Mouse (Mus musculus): ENCODE data around the gene B4galt7. TPM values are rescaled to one million over a fixed set of nuclear protein-coding genes. Genes with fewer than 3 reads are reported as not detected.

B4galt7 gene
- polyA plus RNA-seq, 1 experiment from 2014 or later = 14.3 TPM

DNA sequence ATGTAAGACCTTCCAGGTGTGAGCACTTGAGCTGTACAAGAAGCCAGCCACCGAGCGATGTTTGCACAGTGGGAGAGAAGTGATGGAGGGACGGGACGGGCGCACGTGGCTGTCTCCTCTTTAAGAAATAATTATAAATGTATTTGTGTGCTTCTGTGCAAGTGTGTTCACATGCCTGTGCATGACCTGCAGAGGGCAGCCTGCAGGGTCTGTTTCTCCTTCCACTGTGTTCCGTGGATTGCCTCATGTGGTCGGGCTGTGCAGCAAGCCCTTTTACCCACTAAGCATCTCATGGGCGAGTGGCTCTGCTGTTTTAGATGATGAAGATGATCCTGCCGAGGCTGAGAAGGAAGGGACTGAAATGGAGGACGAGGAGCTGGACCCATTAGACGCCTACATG lies 50.4 kb downstream of the B4galt7 start:
- Histone ChIP-seq H3K27ac (ENCODE audit: low read depth, low read length) (no peak overlapping the region), H3K9ac (ENCODE audit: low read depth, low read length) (no peak overlapping the region), H3K4me3 (ENCODE audit: low read depth, low read length) (no peak overlapping the region), H3K4me1 (replicated peaks; ENCODE audit: control insufficient read depth, insufficient read depth, low read length) (no peaks in the 10 kb centered on the region), H3K27me3 (replicated peaks; ENCODE audit: control insufficient read depth, insufficient read depth, low read length) (no peaks in the 10 kb centered on the region), H3K4me2 (replicated peaks; ENCODE audit: low read depth) (no peak overlapping the region), H3K36me3 (ENCODE audit: control insufficient read depth, insufficient read depth) (peaks cover 95% of the 10 kb centered on the region), H3K9me3 (ENCODE audit: control insufficient read depth) (no peaks in the 10 kb centered on the region)
- ATAC-seq = no peak
- 86% methylated on average over 12 of the region's 12 CpGs for WGBS
- peak; percentile 52 for TF ChIP-seq CTCF (IDR thresholded peaks at IDR 0.05; ENCODE audit: low read depth)

DNA sequence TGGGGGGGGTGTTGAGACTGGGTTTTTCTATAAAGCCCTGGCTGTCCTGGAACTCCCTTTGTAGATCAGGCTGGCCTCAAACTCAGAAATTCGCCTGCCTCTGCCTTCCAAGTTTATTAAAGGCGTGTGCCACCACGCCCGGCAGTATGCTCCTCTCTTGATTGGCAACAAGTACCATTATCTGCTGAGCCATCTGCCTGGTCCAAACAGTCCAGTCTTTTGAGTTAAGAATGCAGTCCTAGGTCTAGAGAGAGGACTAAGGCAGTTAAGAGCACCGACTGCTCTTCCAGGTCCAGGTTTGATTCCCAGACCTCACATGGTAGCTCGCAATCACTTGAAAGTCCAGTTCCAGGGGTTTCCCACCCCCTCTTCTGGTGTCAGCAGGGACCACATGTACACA lies 51.3 kb downstream of the B4galt7 start:
- H3K36me3 ChIP-seq (ENCODE audit: control insufficient read depth, insufficient read depth) = peaks cover 95% of the 10 kb centered on the region

More for the DNA sequence above, 51.3 kb downstream of the B4galt7 start:
- H3K4me2 ChIP-seq (replicated peaks; ENCODE audit: low read depth) = no peak overlapping the region
- WGBS = 87% methylated on average over 6 of the region's 6 CpGs
- H3K4me1 ChIP-seq (replicated peaks; ENCODE audit: control insufficient read depth, insufficient read depth, low read length) = no peaks in the 10 kb centered on the region
- ATAC-seq = no peak
- H3K9me3 ChIP-seq (ENCODE audit: control insufficient read depth) = no peaks in the 10 kb centered on the region
- H3K9ac ChIP-seq (ENCODE audit: low read depth, low read length) = no peak overlapping the region
- no peak for TF ChIP-seq CTCF (IDR thresholded peaks at IDR 0.05; ENCODE audit: low read depth)
- no peak overlapping the region for H3K4me3 ChIP-seq (ENCODE audit: low read depth, low read length)
- no peak overlapping the region for H3K27ac ChIP-seq (ENCODE audit: low read depth, low read length)
- no peaks in the 10 kb centered on the region for H3K27me3 ChIP-seq (replicated peaks; ENCODE audit: control insufficient read depth, insufficient read depth, low read length)

Other genes starting within 250 kb of the B4galt7 start
- gene Lman2, start 237.1 kb upstream of the B4galt7 start, polyA plus RNA-seq (2015; fragmentation: Nextera tagmentation; extraction: Ambion mirVana) = 85.3 and 93.0 TPM in 2 replicates
- 1.2 and 1.3 TPM in 2 replicates for gene Rgs14, start 230.2 kb upstream of the B4galt7 start, polyA plus RNA-seq (2015; fragmentation: Nextera tagmentation; extraction: Ambion mirVana)
- 0.04 and 0.16 TPM in 2 replicates for gene Slc34a1, start 201.7 kb upstream of the B4galt7 start, polyA plus RNA-seq (2015; fragmentation: Nextera tagmentation; extraction: Ambion mirVana)
- not detected in 2 replicates for gene Pfn3, start 184.7 kb upstream of the B4galt7 start, polyA plus RNA-seq (2015; fragmentation: Nextera tagmentation; extraction: Ambion mirVana)
- 1.2 and 2.3 TPM in 2 replicates for gene F12, start 173.1 kb upstream of the B4galt7 start, polyA plus RNA-seq (2015; fragmentation: Nextera tagmentation; extraction: Ambion mirVana)
- gene Grk6, start 154.8 kb upstream of the B4galt7 start, polyA plus RNA-seq (2015; fragmentation: Nextera tagmentation; extraction: Ambion mirVana) = 10.5 and 11.4 TPM in 2 replicates
- 0.14 and 0.27 TPM in 2 replicates for gene Prr7, start 135.6 kb upstream of the B4galt7 start, polyA plus RNA-seq (2015; fragmentation: Nextera tagmentation; extraction: Ambion mirVana)
- 31.3 and 34.8 TPM in 2 replicates for gene Dbn1, start 111.8 kb upstream of the B4galt7 start, polyA plus RNA-seq (2015; fragmentation: Nextera tagmentation; extraction: Ambion mirVana)
- gene Pdlim7, start 86.2 kb upstream of the B4galt7 start, polyA plus RNA-seq (2015; fragmentation: Nextera tagmentation; extraction: Ambion mirVana) = 131 and 142 TPM in 2 replicates
- gene Dok3, start 70.6 kb upstream of the B4galt7 start, polyA plus RNA-seq (2015; fragmentation: Nextera tagmentation; extraction: Ambion mirVana) = 1.5 and 1.6 TPM in 2 replicates
- gene Ddx41, start 63.2 kb upstream of the B4galt7 start, polyA plus RNA-seq (2015; fragmentation: Nextera tagmentation; extraction: Ambion mirVana) = 23.2 and 25.8 TPM in 2 replicates
- 10.3 and 12.3 TPM in 2 replicates for gene Fam193b, start 28.8 kb upstream of the B4galt7 start, polyA plus RNA-seq (2015; fragmentation: Nextera tagmentation; extraction: Ambion mirVana)
- 57.3 and 63.3 TPM in 2 replicates for gene Tmed9, start 26.2 kb upstream of the B4galt7 start, polyA plus RNA-seq (2015; fragmentation: Nextera tagmentation; extraction: Ambion mirVana)
- gene Caml, start 23.1 kb downstream of the B4galt7 start, polyA plus RNA-seq (2015; fragmentation: Nextera tagmentation; extraction: Ambion mirVana) = 24.8 and 26.9 TPM in 2 replicates
- gene Ddx46, start 35.1 kb downstream of the B4galt7 start, polyA plus RNA-seq (2015; fragmentation: Nextera tagmentation; extraction: Ambion mirVana) = 15.6 and 16.6 TPM in 2 replicates
- 20.4 and 21.8 TPM in 2 replicates for gene B230219D22Rik, start 93.2 kb downstream of the B4galt7 start, polyA plus RNA-seq (2015; fragmentation: Nextera tagmentation; extraction: Ambion mirVana)
- 68.4 and 69.5 TPM in 2 replicates for gene Txndc15, start 114.8 kb downstream of the B4galt7 start, polyA plus RNA-seq (2015; fragmentation: Nextera tagmentation; extraction: Ambion mirVana)
- gene Pcbd2, start 127.5 kb downstream of the B4galt7 start, polyA plus RNA-seq (2015; fragmentation: Nextera tagmentation; extraction: Ambion mirVana) = 70.5 and 72.0 TPM in 2 replicates
- 0.14 and 0.22 TPM in 2 replicates for gene Catsper3, start 184.7 kb downstream of the B4galt7 start, polyA plus RNA-seq (2015; fragmentation: Nextera tagmentation; extraction: Ambion mirVana)
- 5.9 and 8.2 TPM in 2 replicates for gene Pitx1, start 236.3 kb downstream of the B4galt7 start, polyA plus RNA-seq (2015; fragmentation: Nextera tagmentation; extraction: Ambion mirVana)